Mouse (Mus musculus): Measurements from ENCODE around the gene Snx32.

DNA sequence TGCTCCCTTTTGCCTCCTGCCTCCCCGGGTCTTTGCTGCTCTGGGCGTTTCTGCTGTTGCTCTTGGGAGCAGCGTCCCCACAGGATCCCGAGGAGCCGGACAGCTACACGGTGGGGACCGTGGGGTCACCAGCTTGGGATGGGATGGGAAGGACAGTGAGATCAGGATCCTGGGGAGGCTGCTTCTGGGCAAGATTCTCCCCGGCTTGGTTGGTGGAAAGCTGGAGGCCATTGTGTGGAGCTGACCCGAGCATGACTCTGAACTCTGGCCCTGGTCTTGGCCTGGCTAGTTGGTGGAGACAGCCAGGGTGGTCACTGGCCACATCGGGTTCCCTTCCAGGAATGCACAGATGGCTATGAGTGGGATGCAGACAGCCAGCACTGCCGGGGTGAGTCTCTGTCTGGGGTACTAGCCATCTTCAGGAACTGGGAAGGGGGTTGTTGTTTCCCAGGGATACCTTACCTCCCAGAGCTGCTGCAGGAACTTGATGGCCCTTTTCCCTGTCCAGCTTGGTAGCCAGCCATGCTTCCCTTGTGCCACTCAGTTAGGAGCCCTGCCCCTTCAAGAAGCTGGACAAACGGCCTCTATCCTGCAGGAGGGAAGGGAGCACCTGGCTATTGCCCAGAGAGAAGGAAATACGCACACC, 35.1 kb downstream of the Snx32 start:
- TF ChIP-seq CTCF (IDR thresholded peaks at IDR 0.05) = no peak
- no peak for TF ChIP-seq EP300 (IDR thresholded peaks at IDR 0.05)
